In genomic region chr7:100905037-100905436, GRCm38 (mm10) we compare ENCODE assay signal across 16 mouse cellular contexts.
"Had no signal": no experiment of that assay in that cellular context is flagged by ENCODE, and none has a peak within 500 bp of the region (broad histone marks: within the 10 kb centered on the region; RNA-seq: fewer than 3 reads in every experiment).

No protein-coding gene starts in this region.

- H3K9ac ChIP-seq: limb, embryonic 12.5 days; liver, embryonic 13.5 days; liver, postnatal 0 days; neural tube, embryonic 12.5 days; stomach, embryonic 15.5 days had no signal

- H3K27me3 ChIP-seq: limb, embryonic 12.5 days; liver, embryonic 13.5 days; neural tube, embryonic 12.5 days; stomach, embryonic 15.5 days had no signal

- ATAC-seq: intestine, postnatal 0 days; liver, postnatal 0 days had no signal

- H3K27ac ChIP-seq: layer of hippocampus, adult 2 months; limb, embryonic 12.5 days; liver, embryonic 13.5 days; neural tube, embryonic 12.5 days; stomach, embryonic 15.5 days had no signal

- H3K9me3 ChIP-seq: limb, embryonic 12.5 days; liver, embryonic 13.5 days; midbrain, embryonic 10.5 days; neural tube, embryonic 12.5 days; stomach, embryonic 15.5 days had no signal

- H3K4me3 ChIP-seq: layer of hippocampus, adult 2 months; limb, embryonic 12.5 days; liver, embryonic 13.5 days; midbrain, embryonic 10.5 days; myocyte; neural tube, embryonic 12.5 days; stomach, embryonic 15.5 days had no signal

- H3K36me3 ChIP-seq: liver, embryonic 13.5 days; neural tube, embryonic 12.5 days had no signal

- DNase-seq: kidney, adult 8-10 months; kidney, postnatal 4 days; liver; liver, embryonic 13.5 days; liver, postnatal 0 days; midbrain, embryonic 14.5 days; right cerebral cortex, postnatal 14 days; thymus, adult 2 months; thymus, postnatal 25 days had no signal

- H3K4me2 ChIP-seq: limb, embryonic 12.5 days; liver, embryonic 13.5 days; neural tube, embryonic 12.5 days; stomach, embryonic 15.5 days had no signal
